ENCODE assay signal across 9 mouse cellular contexts in the genomic region with DNA sequence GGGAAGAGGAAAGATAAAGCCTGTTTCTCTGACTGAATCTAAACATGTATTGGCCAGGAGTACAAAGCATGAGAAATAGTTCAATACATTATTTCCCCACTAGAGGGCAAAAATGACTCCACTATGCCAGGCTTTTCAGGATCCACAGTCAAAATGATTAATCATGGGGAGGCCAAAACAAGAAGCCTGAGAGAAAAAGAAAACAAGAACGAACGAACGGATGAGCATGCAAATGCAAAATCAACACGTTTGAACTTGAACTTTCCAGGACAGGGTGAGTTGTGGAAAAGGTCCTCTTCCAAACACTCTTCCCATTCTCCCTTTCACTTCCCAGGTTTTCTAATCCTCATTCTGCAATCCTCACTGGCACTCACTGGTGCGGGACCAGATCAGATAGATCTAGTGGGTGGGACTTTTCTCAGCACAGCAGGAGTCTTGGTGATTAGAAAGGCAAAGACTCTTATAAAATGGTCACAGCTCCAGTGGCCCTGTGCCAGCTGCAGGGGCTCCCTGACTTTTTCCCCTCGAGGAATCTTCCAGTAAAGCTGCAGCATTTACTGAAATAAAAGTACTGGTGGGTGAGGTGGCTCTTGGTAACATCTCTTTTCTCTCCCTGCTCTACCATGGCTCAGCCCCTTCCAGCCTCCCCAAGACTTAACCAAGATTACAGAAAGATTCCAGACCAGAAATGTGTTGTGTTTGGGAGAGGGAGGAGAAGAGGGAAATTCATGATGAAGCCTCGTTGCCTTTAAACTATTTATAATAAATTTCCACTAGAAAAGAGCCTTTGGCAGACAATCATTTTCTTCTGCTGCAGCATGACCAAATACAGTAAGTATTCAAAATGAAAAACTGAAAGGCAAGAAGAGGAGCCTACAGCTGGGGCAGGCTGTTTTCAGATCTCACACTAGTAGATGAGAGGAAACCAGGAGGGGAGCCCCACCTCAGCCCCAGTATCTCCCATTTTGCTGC.
DNase-seq lines count a peak whose midpoint lies in the region; ATAC-seq and TF ChIP-seq lines count a peak whose summit lies in the region.
"Had no signal": no experiment of that assay in that cellular context is flagged by ENCODE, and none has a peak within 500 bp of the region (broad histone marks: within the 10 kb centered on the region; RNA-seq: fewer than 3 reads in every experiment).

No protein-coding gene starts in this region.

- H3K27ac ChIP-seq in embryonic facial prominence, embryonic 13.5 days = peak overlapping the region; percentile 68
- peak overlapping the region; percentile 59 for H3K27ac ChIP-seq in heart, embryonic 15.5 days
- H3K27ac ChIP-seq in kidney, postnatal 0 days = peak overlapping the region; percentile 63
- peak overlapping the region; percentile 92 for H3K27ac ChIP-seq in stomach, embryonic 14.5 days (ENCODE audit: low read length)
- H3K27ac ChIP-seq: macrophage had no signal

- peak; percentile 6 for DNase-seq in MEL-GATA-1-ER (ENCODE audit: extremely low read depth, low read depth)
- peak; percentile 68 for DNase-seq in adrenal gland, postnatal 14 days
- peak; percentile 88 for DNase-seq in kidney, postnatal 0 days (ENCODE audit: low spot score)
- DNase-seq in B cell, adult 2 months = no peak

- 9% methylated on average over 7 of the region's 7 CpGs for WGBS in embryonic facial prominence, embryonic 13.5 days
- 4% methylated on average over 7 of the region's 7 CpGs for WGBS in heart, embryonic 15.5 days
- WGBS in kidney, postnatal 0 days = 5% methylated on average over 7 of the region's 7 CpGs
- WGBS in stomach, embryonic 14.5 days = 8% methylated on average over 7 of the region's 7 CpGs

- no peak; the same call in 1 of the 2 replicates for ATAC-seq in embryonic facial prominence, embryonic 13.5 days (ENCODE audit: insufficient number of reproducible peaks, insufficient read depth, low FRiP score, low TSS enrichment, low read depth)
- no peak; the same call in 1 of the 2 replicates for ATAC-seq in heart, embryonic 15.5 days (replicated peaks; ENCODE audit: insufficient number of reproducible peaks, insufficient read depth, low FRiP score, low read depth)
- peak; percentile 86 for ATAC-seq in kidney, postnatal 0 days (replicated peaks; ENCODE audit: low FRiP score, low read depth)
- peak; percentile 76; the same call in 1 of the 2 replicates for ATAC-seq in stomach, embryonic 14.5 days (ENCODE audit: insufficient number of reproducible peaks, insufficient read depth, low FRiP score, low read depth)

- no peaks in the 10 kb centered on the region for H3K27me3 ChIP-seq in embryonic facial prominence, embryonic 13.5 days
- no peaks in the 10 kb centered on the region for H3K27me3 ChIP-seq in heart, embryonic 15.5 days
- H3K27me3 ChIP-seq in kidney, postnatal 0 days (ENCODE audit: insufficient read depth, low read length) = no peaks in the 10 kb centered on the region
- H3K27me3 ChIP-seq in megakaryocyte, embryonic 14.5 days (replicated peaks) = no peaks in the 10 kb centered on the region
- H3K27me3 ChIP-seq in stomach, embryonic 14.5 days (ENCODE audit: control insufficient read depth, insufficient read depth, low read length) = no peaks in the 10 kb centered on the region

- no peaks in the 10 kb centered on the region for H3K9me3 ChIP-seq in embryonic facial prominence, embryonic 13.5 days
- H3K9me3 ChIP-seq in heart, embryonic 15.5 days (replicated peaks) = no peaks in the 10 kb centered on the region
- H3K9me3 ChIP-seq in kidney, postnatal 0 days (replicated peaks; ENCODE audit: low read length) = no peaks in the 10 kb centered on the region
- H3K9me3 ChIP-seq in megakaryocyte, embryonic 14.5 days = no peaks in the 10 kb centered on the region
- no peaks in the 10 kb centered on the region for H3K9me3 ChIP-seq in stomach, embryonic 14.5 days (ENCODE audit: control insufficient read depth, low read depth, low read length)

- H3K4me1 ChIP-seq in embryonic facial prominence, embryonic 13.5 days = peaks cover 13% of the 10 kb centered on the region
- peaks cover 5% of the 10 kb centered on the region for H3K4me1 ChIP-seq in heart, embryonic 15.5 days (replicated peaks)
- 0 out of 2 replicates have a peak, but pooled peaks cover 7% of the 10 kb centered on the region for H3K4me1 ChIP-seq in kidney, postnatal 0 days (replicated peaks; ENCODE audit: insufficient read depth, low read length)
- H3K4me1 ChIP-seq in megakaryocyte, embryonic 14.5 days = peaks cover 13% of the 10 kb centered on the region
- H3K4me1 ChIP-seq in stomach, embryonic 14.5 days (ENCODE audit: control insufficient read depth, insufficient read depth, low read length) = 0 out of 2 replicates have a peak, but pooled peaks cover 5% of the 10 kb centered on the region

- peak overlapping the region; percentile 22 for H3K4me3 ChIP-seq in embryonic facial prominence, embryonic 13.5 days
- H3K4me3 ChIP-seq in heart, embryonic 15.5 days = peak overlapping the region; percentile 33
- H3K4me3 ChIP-seq in kidney, postnatal 0 days (replicated peaks; ENCODE audit: low read depth, low read length) = no peak overlapping the region
- peak overlapping the region; percentile 87 for H3K4me3 ChIP-seq in megakaryocyte, embryonic 14.5 days (replicated peaks)
- no peak overlapping the region for H3K4me3 ChIP-seq in stomach, embryonic 14.5 days (ENCODE audit: low read depth, low read length)

- H3K9ac ChIP-seq in embryonic facial prominence, embryonic 13.5 days = no peak overlapping the region
- H3K9ac ChIP-seq in heart, embryonic 15.5 days = no peak overlapping the region; the same call in 1 of the 2 replicates
- no peak overlapping the region for H3K9ac ChIP-seq in kidney, postnatal 0 days (ENCODE audit: low read depth, low read length)
- no peak overlapping the region for H3K9ac ChIP-seq in stomach, embryonic 14.5 days (replicated peaks; ENCODE audit: low read depth, low read length)

- H3K36me3 ChIP-seq in embryonic facial prominence, embryonic 13.5 days = no peaks in the 10 kb centered on the region
- H3K36me3 ChIP-seq in heart, embryonic 15.5 days = no peaks in the 10 kb centered on the region
- no peaks in the 10 kb centered on the region for H3K36me3 ChIP-seq in kidney, postnatal 0 days (ENCODE audit: insufficient read depth, low read length)
- no peaks in the 10 kb centered on the region for H3K36me3 ChIP-seq in megakaryocyte, embryonic 14.5 days (replicated peaks; ENCODE audit: low read length)
- H3K36me3 ChIP-seq in stomach, embryonic 14.5 days (ENCODE audit: control insufficient read depth, insufficient read depth, low read length) = no peaks in the 10 kb centered on the region

- TF ChIP-seq CTCF in kidney, postnatal 0 days (IDR thresholded peaks at IDR 0.05; ENCODE audit: low read depth) = peak; percentile 87

- H3K4me2 ChIP-seq in embryonic facial prominence, embryonic 13.5 days = peak overlapping the region; percentile 47
- peak overlapping the region; percentile 58 for H3K4me2 ChIP-seq in heart, embryonic 15.5 days
- H3K4me2 ChIP-seq in kidney, postnatal 0 days (ENCODE audit: low read length) = peak overlapping the region; percentile 17
- H3K4me2 ChIP-seq in stomach, embryonic 14.5 days (replicated peaks; ENCODE audit: low read depth, low read length) = peak overlapping the region; percentile 11; the same call in 1 of the 2 replicates

Comparison
In these comparisons a context has a peak if more than half of its experiments do, and no peak if none do; other contexts are left out.
1. DNase-seq: peak in MEL-GATA-1-ER (single experiment), adrenal gland, postnatal 14 days (single experiment) and kidney, postnatal 0 days (single experiment); none in B cell, adult 2 months (0 of 2).
2. ATAC-seq: peak in kidney, postnatal 0 days (single experiment) and stomach, embryonic 14.5 days (single experiment); none in embryonic facial prominence, embryonic 13.5 days (single experiment) and heart, embryonic 15.5 days (single experiment).
3. H3K4me3 ChIP-seq: peak in embryonic facial prominence, embryonic 13.5 days (single experiment), heart, embryonic 15.5 days (single experiment) and megakaryocyte, embryonic 14.5 days (single experiment); none in kidney, postnatal 0 days (single experiment) and stomach, embryonic 14.5 days (single experiment).
4. Peak in every context shown above with its lines, with median percentiles within 50 percentile points of each other: H3K27ac ChIP-seq and H3K4me2 ChIP-seq.